Mouse (Mus musculus) embryonic facial prominence, embryonic 14.5 days (tissue): ENCODE measurements at regions not wholly inside any gene's neighbourhood (a gene's known extent, or its start where the extent isn't known, plus 50 kb on each side); places are given as distances from the start of the nearest gene placed in this dataset.

Source experiments
- ATAC-seq: fragments of 200-750 bp; cut with Nextera tagmentation; 2 replicates; pipeline ENCODE4 v1.8.0; 2017; ENCODE audit warnings: low read depth, moderate number of reproducible peaks, moderate TSS enrichment
- DNase-seq: peaks from one replicate; pipeline ENCODE4 v3.0.0-alpha.2; 2015; ENCODE audit warnings: low spot score
- H3K27ac ChIP-seq: fragments of 300-500 bp; sonication (generic); replicated peaks from 2 replicates; pipeline ENCODE4 v1.5.1; 2014; ENCODE audit warnings: low read depth, mild to moderate bottlenecking, low read length, moderate library complexity
- H3K27me3 ChIP-seq: fragments of 300-500 bp; sonication (generic); replicated peaks from 2 replicates; pipeline ENCODE4 v1.6.1; 2014; ENCODE audit warnings: low read length; ENCODE audit not compliant: control insufficient read depth, insufficient read depth
- H3K36me3 ChIP-seq: fragments of 300-500 bp; sonication (generic); 2 replicates; pipeline ENCODE4 v1.6.1; 2014; ENCODE audit warnings: low read length, mixed read lengths; ENCODE audit not compliant: control insufficient read depth, insufficient read depth
- H3K4me1 ChIP-seq: fragments of 300-500 bp; sonication (generic); 2 replicates; pipeline ENCODE4 v1.6.1; 2014; ENCODE audit warnings: antibody characterized with exemption, low read length; ENCODE audit not compliant: control insufficient read depth, insufficient read depth
- H3K4me2 ChIP-seq: fragments of 300-500 bp; sonication (generic); 2 replicates; pipeline ENCODE4 v1.6.1; 2014; ENCODE audit warnings: low read depth, mild to moderate bottlenecking, low read length, moderate library complexity, mixed read lengths
- H3K4me3 ChIP-seq: fragments of 300-500 bp; sonication (generic); 2 replicates; pipeline ENCODE4 v1.5.1; 2014; ENCODE audit warnings: low read depth, mild to moderate bottlenecking, low read length
- H3K9ac ChIP-seq: fragments of 300-500 bp; sonication (generic); 2 replicates; pipeline ENCODE4 v1.6.1; 2014; ENCODE audit warnings: low read depth, mild to moderate bottlenecking, low read length, moderate library complexity, mixed read lengths
- H3K9me3 ChIP-seq: fragments of 300-500 bp; sonication (generic); 2 replicates; pipeline ENCODE4 v1.6.1; 2016; ENCODE audit warnings: low read length; ENCODE audit not compliant: control insufficient read depth
- WGBS: fragments of 180-500 bp; shearing (Covaris S2); extraction: QIAGEN DNeasy Blood & Tissue Kit; methylation state at CpG from one replicate; pipeline ENCODE4 v1.1.7; 2014; 5-methylcytosine and 5-hydroxymethylcytosine counted together

DNA sequence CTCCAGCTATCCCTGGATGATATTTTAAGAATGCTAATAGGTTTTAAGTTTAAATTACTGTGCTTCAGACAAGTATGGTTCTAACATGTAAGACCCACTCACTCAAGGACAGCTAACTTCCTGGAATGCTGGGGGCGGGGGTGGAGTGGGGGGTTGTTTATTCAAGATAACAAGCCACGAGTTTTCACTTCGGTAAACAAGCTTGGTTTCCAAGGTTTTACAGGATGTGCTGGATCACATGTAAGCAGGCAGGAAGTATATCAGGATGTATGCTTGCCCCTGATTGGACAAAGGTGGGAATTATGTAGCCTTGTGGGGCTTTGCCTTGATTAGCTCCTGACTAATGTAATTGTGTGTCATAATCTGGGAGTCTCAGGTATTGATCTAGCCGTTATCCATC is 129.5 kb downstream of the Spry2 start:
- no peak overlapping the region for H3K9ac ChIP-seq
- WGBS: 54% methylated on average over 4 of the region's 4 CpGs
- no peaks in the 10 kb centered on the region for H3K27me3 ChIP-seq
- no peaks in the 10 kb centered on the region for H3K36me3 ChIP-seq
- ATAC-seq (no peak), DNase-seq (no peak)
- no peaks in the 10 kb centered on the region for H3K9me3 ChIP-seq
- no peak overlapping the region for H3K4me3 ChIP-seq
- no peak overlapping the region for H3K27ac ChIP-seq
- H3K4me2 ChIP-seq: no peak overlapping the region
- no peaks in the 10 kb centered on the region for H3K4me1 ChIP-seq

DNA sequence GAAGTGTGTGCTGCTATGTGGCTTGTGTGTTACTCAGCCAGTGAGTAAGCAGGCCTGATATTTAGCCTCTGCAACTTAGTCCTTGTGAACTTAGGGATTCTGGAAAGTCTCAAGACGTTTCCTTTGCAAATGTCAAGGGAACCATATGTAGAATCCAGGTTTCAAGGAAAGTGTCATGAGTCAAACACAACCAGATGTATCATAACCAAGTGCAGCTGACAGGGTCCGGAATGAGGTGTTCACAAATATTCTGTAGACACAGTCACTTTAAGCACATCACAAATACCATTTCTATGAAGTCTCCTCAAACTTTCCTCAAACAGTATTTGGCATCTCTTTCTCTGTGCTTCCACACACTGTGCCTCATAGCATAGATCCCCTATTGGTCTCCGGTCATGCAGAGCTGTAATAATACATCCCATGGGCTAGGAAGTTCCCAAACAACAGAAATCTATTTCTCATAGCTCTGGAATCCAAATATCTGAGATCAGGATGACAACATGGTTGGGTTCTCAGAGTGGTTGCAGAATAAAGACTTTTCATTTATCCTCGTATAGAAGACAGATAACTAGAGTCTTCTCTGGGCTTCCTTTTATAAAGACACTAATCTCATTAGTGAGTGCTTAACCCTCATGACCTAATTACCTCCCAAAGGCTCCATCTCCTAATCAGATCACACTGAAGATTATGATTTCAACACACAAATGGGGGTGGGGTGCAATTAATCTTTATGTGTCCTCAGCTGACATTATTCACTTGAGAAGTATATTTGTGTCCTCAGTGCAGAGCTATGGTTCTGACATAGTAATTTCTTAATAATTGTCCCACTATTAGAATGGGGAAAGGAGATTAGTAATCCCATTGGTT is 143.9 kb downstream of the Spry2 start:
- H3K27me3 ChIP-seq: no peaks in the 10 kb centered on the region
- no peak overlapping the region for H3K27ac ChIP-seq
- H3K4me3 ChIP-seq: no peak overlapping the region
- WGBS: 45% methylated on average over 4 of the region's 4 CpGs
- peak; percentile 52 for DNase-seq
- H3K9me3 ChIP-seq: peaks cover 5% of the 10 kb centered on the region; the same call in 1 of the 2 replicates
- no peaks in the 10 kb centered on the region for H3K36me3 ChIP-seq
- ATAC-seq: peak; percentile 30; the same call in 1 of the 2 replicates
- H3K4me2 ChIP-seq: no peak overlapping the region
- no peak overlapping the region for H3K9ac ChIP-seq
- H3K4me1 ChIP-seq: no peaks in the 10 kb centered on the region

DNA sequence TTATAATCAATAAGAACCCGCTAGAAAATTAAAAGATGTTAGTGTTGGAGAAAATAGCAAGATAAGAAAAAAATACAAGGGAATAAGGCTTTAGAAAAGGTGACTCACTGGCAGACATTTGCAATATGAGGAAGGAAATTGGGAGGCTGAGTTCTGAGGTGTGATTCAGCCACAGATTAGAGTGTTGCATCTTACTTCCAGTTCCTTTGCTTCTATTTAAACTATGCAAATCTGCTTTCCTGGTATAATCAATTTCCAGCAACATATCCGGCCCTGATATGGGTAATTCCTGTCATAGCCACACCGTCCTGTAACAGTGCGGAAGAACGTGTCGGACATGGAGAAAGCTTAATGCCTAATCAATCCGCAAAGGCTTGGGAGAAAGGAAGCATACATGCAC is 144.9 kb downstream of the Spry2 start:
- Histone ChIP-seq H3K4me2 (no peak overlapping the region), H3K4me1 (no peaks in the 10 kb centered on the region), H3K27me3 (no peaks in the 10 kb centered on the region), H3K9ac (no peak overlapping the region), H3K9me3 (peaks cover 5% of the 10 kb centered on the region; the same call in 1 of the 2 replicates), H3K36me3 (no peaks in the 10 kb centered on the region), H3K27ac (no peak overlapping the region), H3K4me3 (no peak overlapping the region)
- ATAC-seq (no peak), DNase-seq (no peak)
- WGBS: 87% methylated on average over 7 of the region's 7 CpGs

DNA sequence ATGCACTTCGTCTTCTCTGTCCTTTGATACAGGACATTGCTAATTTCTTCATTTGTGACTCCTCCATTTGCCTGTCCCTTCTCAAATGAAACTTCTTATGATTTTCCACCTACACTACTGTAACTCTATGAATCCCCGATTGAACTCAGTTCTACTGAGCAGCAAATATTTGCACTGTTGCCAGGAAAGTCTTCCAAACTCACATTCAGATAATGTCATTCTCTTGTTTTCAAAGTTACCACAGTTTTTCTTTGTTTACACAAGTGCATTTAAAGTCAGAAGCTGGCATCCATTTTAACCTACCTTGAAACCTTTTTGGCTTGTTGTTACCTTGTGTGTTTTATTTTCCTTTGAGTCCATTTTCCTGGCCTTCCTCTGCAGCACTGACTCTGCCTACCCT is 152.0 kb downstream of the Spry2 start:
- peaks cover 15% of the 10 kb centered on the region for H3K4me1 ChIP-seq
- no peak overlapping the region for H3K4me3 ChIP-seq
- 68% methylated on average over 2 of the region's 2 CpGs for WGBS
- DNase-seq (peak; percentile 45), ATAC-seq (no peak)
- H3K9me3 ChIP-seq: no peaks in the 10 kb centered on the region
- H3K4me2 ChIP-seq: no peak overlapping the region
- no peaks in the 10 kb centered on the region for H3K36me3 ChIP-seq
- H3K27me3 ChIP-seq: no peaks in the 10 kb centered on the region
- no peak overlapping the region; the same call in 1 of the 2 replicates for H3K27ac ChIP-seq
- no peak overlapping the region for H3K9ac ChIP-seq

DNA sequence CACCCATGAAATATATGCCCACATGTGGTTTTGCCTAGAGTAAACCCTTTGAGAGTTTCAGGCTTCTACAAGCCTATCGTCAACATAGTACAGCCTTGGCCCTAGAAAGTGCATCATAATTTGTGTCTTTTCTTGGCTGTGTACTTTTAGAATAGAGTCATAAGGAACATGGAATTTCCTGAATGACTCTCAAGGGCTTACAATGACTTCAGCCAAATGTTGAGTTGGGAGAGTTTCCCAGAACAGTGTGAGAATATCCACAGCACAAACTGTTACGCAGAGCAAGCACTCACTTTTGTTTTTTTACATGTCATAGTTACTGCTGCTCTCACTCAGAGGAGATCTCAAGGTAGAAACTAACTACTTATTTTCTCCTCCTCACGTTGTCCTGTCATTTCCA is 152.5 kb downstream of the Spry2 start:
- Histone ChIP-seq H3K36me3 (no peaks in the 10 kb centered on the region), H3K9me3 (no peaks in the 10 kb centered on the region), H3K27me3 (no peaks in the 10 kb centered on the region), H3K4me2 (no peak overlapping the region), H3K27ac (no peak overlapping the region; the same call in 1 of the 2 replicates), H3K9ac (no peak overlapping the region), H3K4me1 (peaks cover 15% of the 10 kb centered on the region), H3K4me3 (no peak overlapping the region)
- ATAC-seq: peak; percentile 74
- WGBS: 37% methylated on average over 3 of the region's 3 CpGs
- peak; percentile 76 for DNase-seq

DNA sequence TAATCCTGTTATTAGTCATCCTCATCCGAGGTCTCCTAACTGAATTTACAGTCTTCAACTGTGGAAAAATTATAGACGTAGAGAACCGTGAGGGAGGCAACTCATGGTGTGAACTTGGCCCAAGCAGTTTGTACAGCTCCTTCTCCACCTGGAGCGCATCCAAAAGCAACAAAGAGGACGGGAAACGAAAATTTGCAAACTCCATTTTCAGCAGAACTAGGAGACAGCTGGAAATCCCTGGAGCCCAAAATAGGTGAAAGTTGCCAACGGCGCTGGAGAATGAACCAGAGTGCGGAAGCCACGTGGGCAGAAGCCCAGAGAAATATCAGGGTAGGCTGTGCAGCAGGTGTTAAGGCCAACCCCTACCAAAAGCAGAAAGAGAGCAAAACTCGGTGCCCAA is 155.7 kb downstream of the Spry2 start:
- Histone ChIP-seq H3K36me3 (no peaks in the 10 kb centered on the region), H3K4me2 (no peak overlapping the region), H3K9ac (no peak overlapping the region), H3K4me3 (no peak overlapping the region), H3K27ac (0 out of 2 replicates have a peak overlapping the region, but pooled peaks have one; percentile 2), H3K27me3 (no peaks in the 10 kb centered on the region), H3K4me1 (peaks cover 22% of the 10 kb centered on the region), H3K9me3 (no peaks in the 10 kb centered on the region)
- 62% methylated on average over 11 of the region's 11 CpGs for WGBS
- no peak for ATAC-seq
- DNase-seq: peak; percentile 73

DNA sequence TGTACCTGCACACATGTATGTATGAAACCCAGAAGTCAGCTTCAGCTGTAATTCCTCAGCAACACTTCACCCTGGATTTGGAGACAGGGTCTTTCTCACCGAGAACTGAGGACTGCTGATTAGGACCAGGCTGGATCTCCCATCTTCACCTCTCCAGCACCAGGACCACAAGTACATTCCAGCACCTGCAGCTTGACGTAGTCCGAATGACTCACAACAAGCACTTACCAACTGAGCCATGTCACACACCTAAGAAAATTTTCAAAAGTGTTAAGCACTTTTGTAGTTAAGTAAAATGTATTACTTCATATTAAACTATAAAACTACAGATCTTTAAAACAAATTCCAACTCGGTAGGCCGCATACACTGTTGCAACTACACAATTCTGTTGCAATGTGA is 158.1 kb downstream of the Spry2 start:
- DNase-seq (no peak), ATAC-seq (no peak)
- Histone ChIP-seq H3K9ac (no peak overlapping the region), H3K9me3 (no peaks in the 10 kb centered on the region), H3K36me3 (no peaks in the 10 kb centered on the region), H3K27ac (no peak overlapping the region), H3K4me2 (no peak overlapping the region), H3K4me3 (no peak overlapping the region), H3K27me3 (no peaks in the 10 kb centered on the region), H3K4me1 (peaks cover 15% of the 10 kb centered on the region)
- WGBS: 82% methylated on average over 5 of the region's 5 CpGs

DNA sequence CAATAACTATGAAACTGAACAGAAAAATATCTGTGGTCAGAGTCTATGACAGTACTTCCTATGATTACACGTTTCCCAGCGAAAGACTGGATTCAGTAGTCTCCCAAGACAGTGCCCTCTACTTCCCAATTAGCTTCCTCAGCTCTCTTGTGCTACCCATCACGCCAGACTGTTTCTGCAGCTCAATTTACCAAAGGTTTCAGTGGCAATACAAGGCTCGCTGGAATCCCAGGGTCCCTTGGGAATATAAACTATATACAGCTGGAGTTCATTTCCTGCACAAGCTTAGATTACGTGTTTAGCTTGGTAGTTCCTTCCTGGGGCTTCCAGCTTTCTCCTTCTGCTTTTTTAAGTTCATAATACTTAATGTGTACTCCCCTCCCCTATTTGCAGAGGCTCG is 160.3 kb downstream of the Spry2 start:
- Histone ChIP-seq H3K4me3 (no peak overlapping the region), H3K4me2 (peak overlapping the region; percentile 26), H3K9ac (no peak overlapping the region), H3K27me3 (no peaks in the 10 kb centered on the region), H3K9me3 (no peaks in the 10 kb centered on the region), H3K36me3 (no peaks in the 10 kb centered on the region), H3K27ac (no peak overlapping the region; the same call in 1 of the 2 replicates), H3K4me1 (peaks cover 35% of the 10 kb centered on the region)
- ATAC-seq (peak; percentile 35), DNase-seq (peak; percentile 83)
- WGBS: 10% methylated on average over 6 of the region's 6 CpGs

DNA sequence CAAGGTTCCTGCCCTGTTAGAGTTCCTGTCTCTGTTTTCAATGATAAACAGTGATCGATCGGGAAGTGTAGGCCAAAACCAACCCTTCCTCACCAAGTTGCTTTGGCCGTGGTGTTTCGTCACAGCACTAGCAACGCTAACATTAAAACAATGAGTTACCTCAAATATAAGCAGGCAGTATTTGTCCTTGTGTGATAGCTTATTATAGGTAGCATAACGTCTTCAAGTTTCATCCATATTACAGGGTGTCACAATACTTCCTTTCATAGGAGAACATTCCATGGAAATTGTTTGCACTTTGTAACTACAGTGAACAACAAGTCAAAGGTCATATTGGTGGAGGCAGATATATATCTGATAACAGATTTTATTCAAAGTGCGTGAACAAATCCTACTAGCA is 162.3 kb downstream of the Spry2 start:
- peaks cover 36% of the 10 kb centered on the region for H3K4me1 ChIP-seq
- WGBS: 81% methylated on average over 7 of the region's 7 CpGs
- DNase-seq: no peak

More for the DNA sequence above, 162.3 kb downstream of the Spry2 start:
- Histone ChIP-seq H3K4me2 (no peak overlapping the region), H3K27ac (no peak overlapping the region), H3K36me3 (no peaks in the 10 kb centered on the region), H3K9me3 (no peaks in the 10 kb centered on the region), H3K27me3 (no peaks in the 10 kb centered on the region), H3K4me3 (no peak overlapping the region), H3K9ac (no peak overlapping the region)
- no peak for ATAC-seq
